Mouse (Mus musculus) ovary, adult 2 months (tissue): Measurements from ENCODE around the gene Pex5l. TPM values are rescaled to one million over a fixed set of nuclear protein-coding genes. Genes with fewer than 3 reads are reported as not detected.

Experiments used
- polyA plus RNA-seq: library from polyadenylated mRNA; depleted of rRNA; stranded (reverse); fragments of >200 nt; gene quantifications from 2 replicates; pipeline ENCODE4 v1.2.3, GENCODE M21; 2012; rRNA removed

The Pex5l gene
- polyA plus RNA-seq, result 1.2 and 1.5 TPM in 2 replicates

DNA sequence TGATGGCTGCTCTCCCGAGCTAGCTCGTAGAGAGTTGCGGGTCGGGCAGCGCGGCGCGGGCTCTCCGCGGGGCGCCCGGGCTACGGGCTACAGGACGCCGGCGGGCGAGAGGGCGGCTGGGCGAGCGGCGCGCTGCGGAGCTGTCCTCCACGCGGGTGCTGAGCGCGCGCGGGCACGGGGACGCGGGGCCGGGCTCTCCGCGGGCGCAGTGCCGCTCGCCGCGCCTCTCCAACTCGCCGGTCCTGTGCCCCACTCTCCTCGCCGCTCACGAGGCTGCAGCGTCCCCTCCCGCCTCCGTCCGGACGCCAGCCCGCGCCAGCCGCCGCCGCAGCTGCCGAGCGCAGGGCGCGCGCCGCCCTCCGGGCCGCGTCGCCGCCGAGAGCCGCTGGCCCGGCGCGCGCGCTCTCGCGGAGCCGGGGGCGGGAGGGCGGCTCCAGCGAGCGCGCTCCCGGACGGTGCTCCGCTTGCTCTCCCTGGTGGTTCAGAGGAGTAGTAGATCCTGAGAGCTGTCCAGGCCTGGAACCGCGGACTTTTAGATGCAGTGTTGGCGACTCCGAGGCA, at the start of gene Pex5l:
TSS of gene Pex5l (minus strand) at position 347 of the 561 bp plus-strand sequence.

